Mouse (Mus musculus) E14TG2a.4 (cell line): ENCODE measurements around the gene Il17re.

ENCODE experiments used
- CTCF ChIP-seq: conservative IDR thresholded peaks from 2 replicates; pipeline ENCODE4 v1.5.1; 2014; ENCODE audit warnings: low read length
- POU5F1 ChIP-seq: IDR thresholded peaks from 2 replicates; pipeline ENCODE4 v1.6.1; 2014; ENCODE audit warnings: low read length, borderline replicate concordance

GRCm38 (mm10) chr6:113410001-113410400, 48.3 kb upstream of the Il17re start:
- TF ChIP-seq CTCF, result no peak
- TF ChIP-seq POU5F1, result no peak
